Mouse (Mus musculus): Measurements from ENCODE around the gene Ift43.

Ift43 gene

DNA sequence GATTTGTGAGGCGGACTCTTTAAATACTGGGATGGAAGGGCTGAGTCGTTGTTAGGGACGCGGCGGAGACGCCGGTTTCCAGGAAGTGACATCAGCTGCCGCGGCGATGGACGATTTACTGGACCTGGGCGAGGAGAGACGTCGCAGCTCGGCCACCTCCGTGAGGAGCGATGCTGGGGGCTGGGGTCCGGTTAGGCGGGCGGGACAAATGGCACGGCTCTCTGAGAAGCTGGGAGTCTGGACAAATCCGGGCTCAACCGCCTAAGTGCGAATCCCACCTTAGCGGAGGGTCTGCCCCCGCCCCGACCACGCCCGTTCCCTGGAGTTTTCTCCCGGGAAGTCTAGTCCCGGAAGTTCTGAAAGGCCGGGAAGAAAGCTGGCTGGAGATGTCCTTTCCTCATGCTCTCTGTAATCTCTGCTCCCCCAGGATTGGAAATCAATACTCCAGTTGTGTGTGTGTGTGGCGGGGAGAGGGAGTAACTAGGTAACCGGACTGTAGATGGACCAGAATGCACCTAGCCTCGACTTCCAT is at the start of gene Ift43:
Gene Ift43 (plus strand): TSS at position 61 of the 532 bp plus-strand sequence.
- peak; percentile 81 for DNase-seq (ENCODE audit: low spot score)

DNA sequence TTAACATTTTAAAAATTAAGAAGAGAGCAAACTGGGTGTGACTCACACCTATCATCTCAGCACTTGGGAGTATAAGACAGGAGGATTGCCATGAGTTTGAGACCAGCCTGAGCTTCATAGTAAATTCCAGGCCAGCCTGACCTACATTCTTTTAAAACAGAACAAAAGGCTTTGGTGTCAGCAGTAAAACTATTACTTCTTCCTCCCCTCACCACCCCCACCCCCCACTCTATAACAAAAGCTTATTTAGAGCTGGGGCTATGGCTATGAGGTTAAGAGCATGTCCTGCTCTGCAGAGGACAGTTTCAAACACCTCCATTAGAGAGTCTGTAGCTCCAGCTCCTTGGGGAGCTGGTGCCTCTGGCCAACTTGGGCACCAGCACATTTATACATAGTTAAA is 46.8 kb upstream of the Ift43 start:
- DNase-seq (ENCODE audit: low spot score): no peak

DNA sequence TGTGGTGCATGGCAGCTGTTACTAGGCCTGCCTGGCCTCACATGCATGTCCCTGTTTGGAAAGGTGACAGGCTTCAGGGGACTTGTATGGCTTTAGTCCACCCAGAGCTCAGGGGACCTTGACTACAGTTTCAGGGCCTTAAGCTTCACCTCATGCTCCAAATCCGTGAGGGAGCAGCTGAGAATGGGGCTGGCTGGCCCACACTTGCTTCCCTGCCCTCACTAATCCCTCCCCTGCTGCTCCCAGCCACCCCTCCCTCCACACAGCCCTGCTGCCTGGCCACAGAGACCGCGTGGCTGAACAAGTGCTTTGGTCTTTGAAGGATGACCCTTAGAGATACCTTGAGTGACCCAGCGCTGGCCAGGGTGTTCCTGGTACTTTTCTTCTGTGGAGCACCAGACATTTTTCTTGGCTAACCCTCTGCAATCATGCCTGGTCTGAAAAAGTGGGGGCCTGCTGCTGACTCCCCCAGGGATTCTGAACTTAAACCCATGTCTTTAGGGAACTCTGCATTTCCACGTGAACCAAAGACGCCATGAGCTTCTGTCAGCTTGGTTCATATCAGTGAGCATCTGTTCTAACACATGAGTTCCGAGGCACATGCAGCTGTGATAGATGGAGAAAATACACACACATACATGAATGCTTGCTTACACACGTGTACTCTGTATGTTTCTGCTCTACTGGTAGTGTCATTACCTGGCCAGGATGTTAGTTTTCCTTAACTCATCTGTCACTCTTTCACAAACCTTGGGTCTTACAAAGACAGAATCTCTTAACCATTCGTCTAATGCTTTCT is 45.8 kb upstream of the Ift43 start:
- no peak for DNase-seq (ENCODE audit: low spot score)

DNA sequence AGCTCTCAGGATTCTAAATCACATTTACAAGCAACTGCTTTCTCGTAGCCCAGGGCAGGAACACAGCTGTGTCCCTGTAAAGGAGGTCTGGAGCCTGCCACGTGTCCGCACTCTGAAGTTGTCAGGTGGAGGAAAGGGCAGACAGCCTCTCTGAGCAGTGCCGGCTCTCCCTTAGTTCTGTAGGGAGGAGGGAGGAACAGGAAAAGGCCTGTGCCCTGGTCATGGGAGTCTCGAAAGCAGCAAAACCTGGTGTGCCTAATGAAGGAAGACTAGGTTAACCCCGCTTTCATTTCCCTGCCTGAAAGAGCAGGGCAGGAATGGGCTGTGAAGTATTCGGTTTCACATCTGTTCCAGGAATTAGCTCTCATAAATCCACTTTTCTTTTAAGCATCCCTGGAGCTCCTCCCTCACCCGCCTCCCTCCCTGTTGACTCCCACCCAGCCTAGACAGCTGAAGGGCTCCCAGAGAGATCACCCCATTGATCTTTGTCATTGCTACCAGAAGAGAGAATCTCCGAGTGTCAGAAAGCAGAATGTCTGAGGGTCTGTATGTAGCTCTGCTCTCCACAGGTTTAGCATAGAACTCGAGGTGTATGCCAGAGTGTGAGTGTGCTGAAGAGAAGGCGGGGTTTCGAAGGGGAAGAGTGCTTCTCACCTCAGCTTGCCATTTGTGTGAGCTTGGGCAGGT is 45.0 kb upstream of the Ift43 start:
- DNase-seq (ENCODE audit: low spot score): no peak

DNA sequence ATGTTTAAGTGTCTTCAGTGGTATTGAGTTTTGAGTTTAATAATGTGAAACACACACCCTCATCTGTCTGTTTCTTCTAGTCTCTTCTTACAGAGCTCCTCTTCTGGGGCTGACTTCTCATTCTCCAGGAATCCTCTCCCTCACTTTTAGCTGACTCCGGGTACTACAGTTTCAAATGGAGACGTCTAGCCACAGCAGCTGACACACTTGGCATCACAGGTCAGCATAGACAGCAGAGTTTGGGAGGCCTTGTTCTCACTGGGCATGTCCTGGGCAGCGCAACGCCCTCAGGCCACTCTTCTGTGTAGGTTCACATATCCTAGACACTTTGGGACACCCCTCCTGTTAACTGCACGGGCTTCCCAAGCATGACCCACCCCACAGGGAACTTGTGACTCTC is 43.3 kb upstream of the Ift43 start:
- no peak for DNase-seq (ENCODE audit: low spot score)

DNA sequence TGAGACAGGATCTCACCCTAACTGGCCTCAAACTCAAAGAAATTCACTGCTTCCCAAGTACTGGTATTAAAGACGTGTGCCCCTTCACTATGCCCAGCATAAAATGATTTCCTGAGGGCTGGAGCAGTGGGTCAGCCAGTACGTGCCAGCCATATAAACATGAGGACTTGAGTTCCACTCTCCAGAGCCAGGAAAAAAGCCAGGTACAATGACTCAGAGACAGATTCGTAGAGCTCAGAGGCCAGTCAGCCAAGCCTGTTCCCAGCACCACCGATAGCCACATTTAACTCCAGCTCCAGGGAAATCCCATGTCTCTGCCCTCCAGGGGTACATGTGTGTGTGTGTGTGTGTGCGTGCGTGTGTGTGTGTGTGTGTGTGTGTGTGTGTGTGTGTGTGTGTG is 42.6 kb upstream of the Ift43 start:
- no peak for DNase-seq (ENCODE audit: low spot score)

DNA sequence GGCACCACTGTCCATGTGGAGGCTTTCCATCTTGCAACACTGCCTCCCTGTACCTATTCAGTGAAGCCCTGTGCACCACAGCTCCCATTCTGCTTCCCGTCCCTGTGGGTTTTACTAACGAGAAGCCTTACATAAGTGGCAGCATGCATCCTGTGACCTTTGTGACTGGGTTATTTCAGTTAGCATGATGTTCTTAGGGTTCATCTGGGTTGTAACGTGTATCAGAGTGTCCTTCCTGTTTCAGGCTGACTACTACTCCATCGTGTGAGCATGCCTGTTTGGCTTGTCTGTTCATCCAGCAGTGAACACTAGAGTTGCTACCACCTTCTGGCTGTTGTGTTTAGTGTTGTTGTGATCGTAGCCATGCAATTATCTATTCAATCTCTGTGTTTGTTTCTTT is 36.2 kb upstream of the Ift43 start:
- DNase-seq (ENCODE audit: low spot score): no peak

DNA sequence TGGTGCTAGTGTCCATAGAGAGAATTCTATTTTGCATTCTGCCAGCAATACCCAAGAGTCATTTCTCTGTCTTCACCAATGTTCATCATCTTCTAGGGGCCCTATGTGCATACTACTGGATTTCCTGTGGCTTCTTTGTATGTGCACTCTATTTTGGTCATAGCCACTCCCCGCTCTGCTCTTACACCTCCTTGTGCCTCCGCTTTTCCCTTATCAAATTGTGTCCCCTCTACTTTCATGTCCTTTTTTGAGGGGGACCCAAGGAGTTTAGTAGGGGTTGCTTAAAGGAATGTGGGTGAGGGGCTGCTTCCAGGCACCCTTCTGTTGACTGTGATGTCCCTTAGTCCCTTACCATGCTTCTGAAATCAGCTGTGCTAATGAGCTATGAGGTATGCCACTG is 35.6 kb upstream of the Ift43 start:
- DNase-seq (ENCODE audit: low spot score): no peak

DNA sequence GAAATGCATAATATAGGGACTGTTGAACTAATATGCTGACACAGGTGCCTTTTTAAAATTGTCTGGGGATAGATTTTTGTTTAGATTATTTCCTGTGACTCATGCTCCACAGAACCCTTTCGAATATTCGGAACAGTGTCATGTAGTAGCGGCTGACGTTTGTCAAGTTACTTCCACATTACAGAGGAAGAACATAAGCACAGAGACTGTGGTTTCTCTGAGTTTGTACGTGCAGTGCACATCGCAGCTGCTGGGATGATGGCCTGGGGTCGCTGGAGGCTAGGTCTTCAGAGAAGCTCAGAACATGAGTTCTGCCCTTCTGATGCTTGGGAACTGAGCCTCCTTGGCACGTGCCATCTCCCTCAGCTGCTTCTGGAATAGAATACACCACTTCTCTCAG is 35.0 kb upstream of the Ift43 start:
- no peak for DNase-seq (ENCODE audit: low spot score)

DNA sequence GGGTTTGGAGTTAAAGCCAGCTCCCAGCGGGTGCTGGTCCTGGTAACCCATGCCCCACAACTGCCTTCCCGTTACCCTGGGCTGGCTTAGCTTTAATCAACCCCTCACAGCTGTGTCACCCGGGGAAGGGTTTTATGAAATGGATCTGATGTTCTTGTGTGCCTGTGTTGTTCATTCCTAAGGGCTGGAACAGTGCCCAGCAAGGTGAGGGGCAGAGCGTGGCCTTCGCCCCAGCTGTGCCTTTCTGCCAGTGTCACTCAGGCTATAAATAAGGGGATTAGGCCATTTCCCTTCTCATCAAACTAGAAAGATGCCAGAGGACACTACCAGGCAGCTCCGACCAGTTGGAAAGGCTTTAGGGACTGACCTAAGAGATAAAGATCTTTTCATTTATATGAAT is 32.5 kb upstream of the Ift43 start:
- DNase-seq (ENCODE audit: low spot score): no peak

DNA sequence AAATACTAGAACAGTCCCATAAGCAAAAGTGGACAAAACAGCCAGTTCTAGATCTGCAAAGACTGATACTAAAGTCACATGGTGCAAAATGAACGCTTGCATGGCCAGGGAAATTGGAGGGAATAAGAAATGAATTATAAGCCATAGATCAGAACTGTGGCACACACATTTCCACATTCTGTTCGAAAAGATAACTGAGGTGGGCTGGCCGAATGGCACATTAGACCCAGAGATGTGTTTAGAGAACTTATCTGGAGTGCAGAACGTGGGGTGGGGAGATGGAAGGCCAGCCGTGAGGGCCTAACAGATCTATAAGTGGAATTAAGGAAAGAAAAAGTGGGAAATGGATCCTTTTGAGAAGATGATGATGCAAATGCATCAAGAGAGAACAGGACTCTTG is 30.9 kb upstream of the Ift43 start:
- no peak for DNase-seq (ENCODE audit: low spot score)

DNA sequence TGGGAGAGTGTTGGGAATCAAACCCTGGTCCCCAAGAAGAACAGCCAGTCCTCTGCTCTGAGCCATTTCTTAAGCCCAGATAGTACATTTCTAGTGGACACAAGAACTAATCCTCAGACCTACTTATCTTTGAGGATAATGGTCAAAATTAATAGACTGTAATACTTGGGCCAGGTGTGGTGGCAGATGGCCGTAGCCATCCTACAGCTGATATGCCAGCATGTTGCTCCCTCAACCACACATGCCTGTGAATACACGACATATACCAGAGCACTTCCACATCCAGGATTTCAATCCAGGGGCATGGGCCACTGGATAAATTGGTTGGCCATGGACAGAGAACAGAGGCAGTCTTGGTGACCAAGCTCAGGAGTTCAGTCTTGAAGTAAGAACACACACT is 27.0 kb upstream of the Ift43 start:
- no peak for DNase-seq (ENCODE audit: low spot score)

DNA sequence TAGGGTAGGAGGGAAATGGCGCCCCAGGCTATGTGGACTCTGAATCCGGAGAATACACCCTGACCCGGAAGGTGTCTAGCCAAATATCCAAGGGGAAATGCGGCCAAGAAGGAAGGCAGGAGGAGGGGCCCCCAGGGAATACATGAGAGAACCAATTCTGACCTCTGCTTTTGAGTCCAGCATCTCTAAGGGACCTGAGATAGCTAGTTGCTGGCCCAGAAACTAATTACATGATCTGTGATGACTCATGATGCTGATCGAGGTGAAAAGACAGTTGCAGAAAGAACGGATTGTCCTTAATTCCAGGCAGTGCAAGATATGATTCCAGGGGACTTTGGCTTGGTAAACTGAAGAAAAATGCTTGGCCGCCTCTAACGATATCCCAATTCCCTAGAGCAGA is 25.4 kb upstream of the Ift43 start:
- DNase-seq (ENCODE audit: low spot score): no peak

DNA sequence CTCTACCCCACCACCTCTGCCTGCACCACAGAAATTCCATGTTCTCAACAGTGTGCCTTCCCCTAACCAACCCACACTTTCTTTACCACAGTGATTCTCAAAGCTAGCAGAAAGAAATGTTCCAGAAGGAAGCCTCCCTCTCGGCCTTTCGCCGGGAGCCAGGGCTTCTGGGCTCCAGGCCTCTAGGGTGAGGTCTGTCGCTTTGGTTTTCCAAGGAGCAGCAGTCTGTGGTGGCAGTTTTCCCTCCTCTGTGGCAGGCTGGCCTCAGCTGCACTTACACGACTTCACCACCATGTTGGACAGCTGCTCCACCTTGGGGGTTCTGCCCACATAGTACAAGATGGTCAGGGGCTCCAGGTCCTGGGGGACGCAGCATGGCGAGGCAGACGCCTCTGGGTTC is 24.8 kb upstream of the Ift43 start:
- DNase-seq (ENCODE audit: low spot score): no peak

DNA sequence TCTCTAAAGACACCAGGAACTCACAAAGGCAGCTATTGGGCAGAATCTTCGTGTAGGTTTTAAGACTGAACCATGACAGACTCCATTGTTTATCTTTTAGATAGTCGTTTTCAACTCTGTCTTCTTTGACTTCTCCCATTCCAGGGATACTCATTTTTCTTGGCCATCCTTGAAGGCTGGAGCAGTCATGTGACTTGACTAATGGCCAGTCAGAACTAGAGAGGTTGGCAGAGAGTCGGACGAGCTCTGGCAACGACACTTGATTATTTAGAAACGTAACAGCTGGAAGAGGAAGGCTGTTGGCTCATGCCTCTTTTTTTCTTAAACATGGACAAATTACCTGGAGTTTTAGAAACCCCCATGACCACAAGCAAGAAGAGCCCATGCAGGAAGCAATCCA is 23.0 kb upstream of the Ift43 start:
- no peak for DNase-seq (ENCODE audit: low spot score)

DNA sequence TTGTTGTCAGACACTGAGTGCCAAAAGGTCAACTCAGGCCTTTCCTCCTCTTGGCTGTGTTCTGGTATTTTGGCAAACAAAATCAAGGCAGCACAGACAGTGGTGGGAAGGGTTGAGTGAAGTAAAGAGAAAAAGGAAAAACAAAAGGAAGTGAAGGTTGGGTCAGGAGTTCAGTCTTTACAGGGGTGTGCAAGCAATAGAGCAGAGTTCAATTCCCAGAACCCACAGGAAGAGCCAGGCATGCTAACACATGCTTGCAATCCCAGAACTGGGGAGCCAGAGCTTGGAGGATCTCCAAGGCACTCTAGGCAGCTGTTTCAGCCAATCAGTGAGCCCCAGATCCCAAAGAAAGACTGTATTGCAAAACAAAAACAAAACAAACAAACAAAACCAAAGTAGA is 17.5 kb upstream of the Ift43 start:
- DNase-seq (ENCODE audit: low spot score): no peak

DNA sequence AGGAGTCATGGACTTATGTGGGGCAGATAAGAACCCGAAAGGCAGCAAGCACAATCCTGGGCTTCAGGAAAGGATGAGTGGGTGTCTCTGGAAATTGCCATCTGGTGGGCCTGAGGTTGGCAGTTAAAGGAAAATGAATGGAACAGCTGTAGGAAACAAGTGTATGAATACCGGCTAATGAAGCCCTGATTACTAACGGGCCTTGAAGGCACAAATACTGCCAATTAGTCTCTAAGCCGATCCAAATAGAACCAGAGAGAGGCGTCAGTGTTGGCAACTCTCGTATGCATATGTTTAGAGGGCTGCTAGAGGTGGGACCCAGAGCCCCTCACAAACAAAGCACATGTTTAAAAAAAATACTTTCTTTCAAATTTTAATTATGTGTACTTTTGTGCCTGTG is 10.9 kb upstream of the Ift43 start:
- DNase-seq (ENCODE audit: low spot score): peak; percentile 54

DNA sequence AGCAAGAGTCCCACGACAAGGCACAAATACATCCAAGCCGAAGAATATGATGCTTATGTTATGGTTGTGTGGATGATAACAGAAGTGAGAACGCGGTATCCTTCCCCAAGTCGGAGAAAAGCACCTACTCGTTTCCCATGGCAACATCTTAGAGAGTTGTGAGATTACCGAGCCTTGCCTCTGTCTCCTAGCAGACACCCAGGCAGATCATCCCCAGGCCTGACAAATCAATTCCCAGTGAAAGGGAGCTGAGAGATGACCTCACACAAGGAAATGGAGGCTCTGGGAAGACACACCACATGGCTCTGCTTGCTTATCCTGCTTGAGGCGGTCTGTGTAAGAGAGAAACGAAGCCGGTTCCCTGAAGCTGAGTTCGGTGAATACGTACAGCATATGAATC is 7.7 kb upstream of the Ift43 start:
- DNase-seq (ENCODE audit: low spot score): no peak

DNA sequence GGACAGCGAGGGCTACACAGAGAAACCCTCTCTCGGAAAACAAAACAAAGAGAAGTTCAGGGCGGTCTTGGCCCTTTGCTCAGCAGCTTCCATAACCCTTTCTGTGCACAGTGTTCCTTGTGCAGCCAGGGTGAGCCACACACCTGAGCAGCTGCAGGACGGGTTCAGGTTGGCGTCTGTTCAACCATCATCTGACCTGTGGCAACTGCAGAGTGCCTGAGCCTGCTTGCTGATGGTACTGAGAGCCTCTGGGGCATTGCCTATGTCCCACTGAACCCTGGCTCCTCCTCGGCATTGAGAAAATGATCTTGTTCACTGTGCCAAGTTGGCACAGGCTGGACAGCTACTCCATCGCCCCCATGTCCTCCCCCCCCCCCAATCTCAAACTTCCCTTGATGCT is 7.0 kb upstream of the Ift43 start:
- DNase-seq (ENCODE audit: low spot score): no peak

DNA sequence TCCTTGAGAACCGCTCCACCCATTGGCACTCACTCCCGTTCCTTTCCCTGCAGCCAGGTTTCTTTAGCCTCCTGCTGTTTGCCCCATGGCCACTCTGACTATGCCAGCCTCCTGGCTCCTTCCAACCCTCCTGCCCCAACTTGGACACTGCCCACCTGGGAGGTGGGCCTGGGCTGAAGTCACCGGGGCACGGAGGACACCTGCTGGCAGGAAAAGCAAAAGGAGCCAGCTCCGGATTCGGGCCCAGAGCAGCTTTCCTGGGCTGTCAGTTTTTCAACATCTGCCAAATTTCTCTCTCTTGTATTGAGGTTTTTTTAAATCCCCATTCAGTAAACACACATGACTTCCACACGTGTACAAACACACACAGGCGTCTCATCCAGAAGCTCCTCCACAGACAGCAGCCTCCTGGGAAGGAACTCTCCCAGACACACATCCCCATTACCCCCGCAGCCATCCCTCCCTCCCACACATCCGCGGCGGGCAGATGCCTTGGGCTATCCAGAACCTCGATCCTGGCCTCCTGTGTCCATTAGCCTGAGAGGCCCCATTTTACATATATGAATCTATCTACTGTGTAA is 5.9 kb upstream of the Ift43 start:
- peak; percentile 38 for DNase-seq (ENCODE audit: low spot score)

DNA sequence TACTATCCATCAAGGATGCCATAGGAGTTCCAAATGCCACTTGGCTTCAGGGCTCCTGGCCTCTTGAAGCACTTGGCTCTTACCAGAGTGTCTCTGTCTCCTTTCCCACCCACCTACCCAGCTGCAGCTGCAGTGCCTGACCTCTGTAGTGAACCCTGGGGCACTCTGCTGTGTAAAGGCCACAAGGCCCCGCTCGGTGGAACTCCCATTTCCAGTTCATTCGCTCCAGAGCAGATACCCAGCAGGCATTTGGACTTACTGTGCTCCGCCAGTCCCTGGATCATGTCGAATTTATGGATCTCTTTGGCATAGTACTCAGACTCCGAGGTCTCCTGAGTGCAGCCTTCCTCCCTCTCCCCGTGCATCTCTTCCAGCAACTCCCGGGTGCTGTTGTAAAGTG is 5.0 kb upstream of the Ift43 start:
- DNase-seq (ENCODE audit: low spot score): no peak

DNA sequence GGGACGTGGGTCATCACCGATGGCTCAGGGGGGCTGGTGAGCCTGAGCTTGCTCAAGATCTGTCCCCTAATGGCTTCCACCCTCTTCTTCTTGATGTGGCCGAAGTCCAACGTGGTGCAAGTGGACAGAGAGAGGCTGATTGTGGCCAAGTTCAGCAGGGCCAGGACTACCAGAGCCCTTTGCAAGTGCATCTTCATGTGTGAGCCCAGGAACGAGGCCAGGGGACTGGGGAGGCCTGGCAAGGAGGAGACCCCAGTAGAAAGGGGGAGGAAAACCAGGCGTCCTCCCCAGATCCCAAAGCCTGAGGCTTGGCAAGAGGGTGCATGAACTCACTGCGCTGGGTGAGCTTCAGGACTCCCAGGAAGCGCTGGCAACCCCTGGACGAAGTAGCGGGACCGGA is 4.6 kb upstream of the Ift43 start:
- no peak for DNase-seq (ENCODE audit: low spot score)

DNA sequence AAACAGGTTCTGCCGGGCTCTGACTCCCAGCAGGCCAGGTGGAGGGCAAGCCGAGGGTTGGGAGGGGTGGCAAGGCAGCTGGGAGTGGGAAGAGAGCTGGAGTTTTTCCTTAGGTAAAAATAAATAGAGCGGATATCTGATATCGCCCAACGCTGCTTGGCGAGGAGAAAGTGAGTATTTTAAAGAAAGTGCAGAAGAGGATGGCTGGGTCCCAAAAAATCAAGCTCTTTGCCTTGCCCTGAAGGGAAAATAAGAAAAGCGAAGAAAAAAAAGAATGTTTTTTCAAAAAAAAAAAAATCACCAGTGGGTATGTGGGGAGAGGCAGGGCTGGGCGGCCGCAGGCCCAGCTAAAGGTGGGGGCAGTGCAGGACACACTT is 4.2 kb upstream of the Ift43 start:
- no peak for DNase-seq (ENCODE audit: low spot score)
